Mouse (Mus musculus) kidney, adult 11 months (tissue): ENCODE results near the gene Gns.

Experiments
- DNase-seq: peaks from one replicate; pipeline ENCODE4 v3.0.0; 2022

The Gns gene

GRCm38 (mm10) chr10:121403946-121404345 lies 39.1 kb downstream of the Gns start:
- no peak for DNase-seq

- DNase-seq, result no peak
Observed at GRCm38 (mm10) chr10:121409717-121410116, 44.8 kb downstream of the Gns start.

GRCm38 (mm10) chr10:121411721-121412455 lies 47.0 kb downstream of the Gns start:
- DNase-seq, result no peak

- DNase-seq, result no peak
Observed at GRCm38 (mm10) chr10:121412824-121413223, 47.9 kb downstream of the Gns start.

- no peak for DNase-seq
Observed at GRCm38 (mm10) chr10:121414127-121414526, 49.2 kb downstream of the Gns start.

GRCm38 (mm10) chr10:121418835-121419234 lies 53.9 kb downstream of the Gns start:
- DNase-seq, result no peak

- DNase-seq, result no peak
Observed at GRCm38 (mm10) chr10:121419640-121420470, 55.0 kb downstream of the Gns start.

- DNase-seq, result no peak
Observed at GRCm38 (mm10) chr10:121421023-121421422, 56.1 kb downstream of the Gns start.

GRCm38 (mm10) chr10:121421657-121422290 lies 56.9 kb downstream of the Gns start:
- DNase-seq, result no peak

- no peak for DNase-seq
Observed at GRCm38 (mm10) chr10:121422294-121422693, 57.4 kb downstream of the Gns start.

- DNase-seq, result peak; percentile 52
Observed at GRCm38 (mm10) chr10:121423541-121424349, 58.9 kb downstream of the Gns start.

- no peak for DNase-seq
Observed at GRCm38 (mm10) chr10:121424455-121424854, 59.6 kb downstream of the Gns start.

- no peak for DNase-seq
Observed at GRCm38 (mm10) chr10:121425079-121425478, 60.2 kb downstream of the Gns start.

- DNase-seq, result no peak
Observed at GRCm38 (mm10) chr10:121425506-121426025, 60.7 kb downstream of the Gns start.

- DNase-seq, result peak; percentile 64
Observed at GRCm38 (mm10) chr10:121426458-121427070, 61.7 kb downstream of the Gns start.

- DNase-seq, result no peak
Observed at GRCm38 (mm10) chr10:121427136-121427535, 62.2 kb downstream of the Gns start.

- DNase-seq, result no peak
Observed at GRCm38 (mm10) chr10:121428011-121428711, 63.3 kb downstream of the Gns start.

GRCm38 (mm10) chr10:121429089-121429488 lies 64.2 kb downstream of the Gns start:
- peak; percentile 65 for DNase-seq

- DNase-seq, result no peak
Observed at GRCm38 (mm10) chr10:121429581-121429980, 64.7 kb downstream of the Gns start.

GRCm38 (mm10) chr10:121429981-121430682 lies 65.2 kb downstream of the Gns start:
- DNase-seq, result no peak
